Mouse (Mus musculus) CH12.LX (cell line): Measurements from ENCODE around the gene Wnt1.

Experiments used
- CHD2 ChIP-seq: IDR thresholded peaks from 2 replicates; pipeline ENCODE4 v1.6.1; 2011; ENCODE audit warnings: low read length, improper control_type of control experiment
- CTCF ChIP-seq, 2 experiments: IDR thresholded peaks in 1 of 2; conservative IDR thresholded peaks in 1 of 2; 2 replicates each; pipeline ENCODE4 v1.5.1; 2011 to 2012; ENCODE audit warnings: low read depth in 2 of 2, low read length in 2 of 2, improper control_type of control experiment in 1 of 2, inconsistent platforms in 1 of 2, mild to moderate bottlenecking in 1 of 2, moderate library complexity in 1 of 2
- MAFK ChIP-seq: IDR thresholded peaks from 2 replicates; pipeline ENCODE4 v1.6.1; 2011; ENCODE audit warnings: low read length, improper control_type of control experiment; ENCODE audit not compliant: insufficient replicate concordance
- POLR2A ChIP-seq: IDR thresholded peaks from 2 replicates; pipeline ENCODE4 v1.6.1; 2011; ENCODE audit warnings: low read depth, mild to moderate bottlenecking, improper control_type of control experiment, low read length
- ZC3H11A ChIP-seq: IDR thresholded peaks from 2 replicates; pipeline ENCODE4 v1.6.1; 2012; ENCODE audit warnings: low read depth, mild to moderate bottlenecking, inconsistent platforms, low read length, improper control_type of control experiment
- ZKSCAN1 ChIP-seq: IDR thresholded peaks from 2 replicates; pipeline ENCODE4 v1.6.1; 2012; ENCODE audit warnings: low read depth, inconsistent platforms, low read length, improper control_type of control experiment, borderline replicate concordance

GRCm38 (mm10) chr15:98839671-98840585 lies 50.3 kb downstream of the Wnt1 start:
- no peak for TF ChIP-seq MAFK
- TF ChIP-seq ZC3H11A: no peak
- TF ChIP-seq CTCF (conservative IDR thresholded peaks at IDR 0.05 in 1 of 2, IDR thresholded peaks at IDR 0.05 in 1 of 2; ENCODE audit: low read depth in 2 of 2, low read length in 2 of 2): no peak
- TF ChIP-seq CHD2: no peak
- no peak for TF ChIP-seq POLR2A
- no peak for TF ChIP-seq ZKSCAN1
